Mouse (Mus musculus) spleen, adult 2 months (tissue): ENCODE results near the gene Rbm47. TPM values are rescaled to one million over a fixed set of nuclear protein-coding genes. Genes with fewer than 3 reads are reported as not detected.

ENCODE experiments used
- DNase-seq, 2 experiments: peaks; one replicate each; pipeline versions ENCODE4 v3.0.0 to v3.0.0-alpha.2; 2012 to 2021; ENCODE audit warnings: low spot score in 2 of 2, low read depth in 1 of 2
- H3K27ac ChIP-seq: fragments of 200-500 bp; 2 replicates; pipeline ENCODE4 v1.5.1; 2012; ENCODE audit warnings: low read length, inconsistent platforms; ENCODE audit not compliant: insufficient read depth
- H3K27me3 ChIP-seq: fragments of 200-500 bp; 2 replicates; pipeline ENCODE4 v1.6.1; 2012; ENCODE audit warnings: mild to moderate bottlenecking, moderate library complexity, low read length, inconsistent platforms; ENCODE audit not compliant: control insufficient read depth, insufficient read depth
- H3K36me3 ChIP-seq: fragments of 200-500 bp; 2 replicates; pipeline ENCODE4 v1.6.1; 2012; ENCODE audit warnings: mild to moderate bottlenecking, low read length, inconsistent platforms; ENCODE audit not compliant: control insufficient read depth, insufficient read depth
- H3K4me1 ChIP-seq: fragments of 200-500 bp; 2 replicates; pipeline ENCODE4 v1.6.1; 2011; ENCODE audit warnings: inconsistent platforms; ENCODE audit not compliant: control insufficient read depth, insufficient read depth, insufficient read length
- H3K4me3 ChIP-seq: fragments of 200-500 bp; 2 replicates; pipeline ENCODE4 v1.5.1; 2011; ENCODE audit warnings: mild to moderate bottlenecking, inconsistent platforms; ENCODE audit not compliant: insufficient read depth, insufficient read length; ENCODE audit errors: extremely low read depth
- CTCF ChIP-seq: fragments of 200-500 bp; IDR thresholded peaks from 2 replicates; pipeline ENCODE4 v1.5.1; 2011; ENCODE audit warnings: mild to moderate bottlenecking, inconsistent platforms; ENCODE audit not compliant: insufficient read depth, insufficient read length, insufficient replicate concordance; ENCODE audit errors: extremely low read depth
- POLR2A ChIP-seq: fragments of 200-500 bp; IDR thresholded peaks from 2 replicates; pipeline ENCODE4 v1.6.1; 2011; ENCODE audit warnings: low read depth, low read length, inconsistent platforms
- WGBS: fragments of 180-500 bp; shearing (Covaris S2); methylation state at CpG from one replicate; pipeline ENCODE4 v1.1.7; 2018; 5-methylcytosine and 5-hydroxymethylcytosine counted together
- polyA plus RNA-seq: library from polyadenylated mRNA; depleted of rRNA; stranded (reverse); fragments of >200 nt; gene quantifications from 2 replicates; pipeline ENCODE4 v1.2.3, GENCODE M21; 2012

The Rbm47 gene
- polyA plus RNA-seq, 1 experiment: 10.5 TPM

GRCm38 (mm10) chr5:66165748-66166147, 7.2 kb downstream of the Rbm47 start:
- Histone ChIP-seq H3K27ac (no peak overlapping the region), H3K4me3 (no peak overlapping the region), H3K4me1 (no peaks in the 10 kb centered on the region), H3K36me3 (no peaks in the 10 kb centered on the region), H3K27me3 (no peaks in the 10 kb centered on the region)
- TF ChIP-seq POLR2A (no peak), CTCF (no peak)
- DNase-seq: peak in 1 of 2 experiments; percentile 25
- WGBS: 74% methylated on average over 8 of the region's 8 CpGs

DNA sequence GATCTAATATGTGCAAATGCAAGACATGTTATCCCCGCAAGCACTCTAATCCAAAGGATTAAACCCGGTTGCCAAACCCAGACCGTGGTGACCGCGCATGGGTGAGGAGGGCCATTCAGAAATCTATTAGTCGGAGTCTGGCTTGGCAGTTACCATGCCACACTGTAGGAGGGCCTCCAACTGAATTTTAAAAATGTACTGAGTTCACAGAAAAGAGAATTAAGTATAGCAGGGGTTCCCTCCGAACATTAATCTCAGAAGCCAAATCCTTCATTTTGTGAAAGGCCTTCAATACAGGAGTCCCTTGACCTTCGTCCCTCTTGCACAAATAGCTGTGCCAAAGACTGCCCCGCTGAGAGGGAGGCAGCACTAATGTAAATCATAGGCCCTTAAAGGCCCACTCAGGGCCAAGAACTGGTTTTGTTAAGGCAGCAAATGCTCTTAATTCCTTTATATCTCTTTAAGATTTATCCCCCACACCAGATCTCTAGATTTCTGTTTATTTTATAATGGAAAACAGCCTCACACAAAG, 16.4 kb downstream of the Rbm47 start:
- no peaks in the 10 kb centered on the region for H3K36me3 ChIP-seq
- no peak overlapping the region for H3K4me3 ChIP-seq
- H3K4me1 ChIP-seq: peaks cover 10% of the 10 kb centered on the region
- WGBS: 92% methylated on average over 9 of the region's 9 CpGs
- TF ChIP-seq CTCF (no peak), POLR2A (no peak)
- no peaks in the 10 kb centered on the region for H3K27me3 ChIP-seq
- DNase-seq: no peak
- no peak overlapping the region for H3K27ac ChIP-seq

DNA sequence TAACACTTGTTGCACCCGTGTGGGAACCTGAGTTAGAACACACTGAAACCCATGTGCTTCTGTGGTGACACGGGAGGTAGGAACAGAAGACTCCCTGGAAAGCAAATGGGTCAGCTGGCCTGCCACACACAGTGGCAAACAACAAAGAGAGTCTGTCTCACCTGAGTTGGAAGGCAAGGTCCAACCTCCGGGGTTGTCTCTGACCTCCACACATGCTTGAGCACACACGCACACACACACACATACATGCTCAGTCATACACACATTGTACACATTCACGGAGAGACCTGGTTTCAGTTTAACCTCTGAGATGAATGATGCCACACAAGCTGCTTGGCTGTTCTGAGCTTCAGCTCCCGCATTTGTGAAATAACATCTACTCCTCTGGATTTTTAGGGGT, 18.3 kb downstream of the Rbm47 start:
- Histone ChIP-seq H3K36me3 (no peaks in the 10 kb centered on the region), H3K27me3 (peaks cover 7% of the 10 kb centered on the region), H3K4me3 (no peak overlapping the region), H3K27ac (no peak overlapping the region), H3K4me1 (peaks cover 13% of the 10 kb centered on the region)
- no peak for TF ChIP-seq POLR2A
- TF ChIP-seq CTCF: no peak
- 61% methylated on average over 6 of the region's 6 CpGs for WGBS
- no peak for DNase-seq

DNA sequence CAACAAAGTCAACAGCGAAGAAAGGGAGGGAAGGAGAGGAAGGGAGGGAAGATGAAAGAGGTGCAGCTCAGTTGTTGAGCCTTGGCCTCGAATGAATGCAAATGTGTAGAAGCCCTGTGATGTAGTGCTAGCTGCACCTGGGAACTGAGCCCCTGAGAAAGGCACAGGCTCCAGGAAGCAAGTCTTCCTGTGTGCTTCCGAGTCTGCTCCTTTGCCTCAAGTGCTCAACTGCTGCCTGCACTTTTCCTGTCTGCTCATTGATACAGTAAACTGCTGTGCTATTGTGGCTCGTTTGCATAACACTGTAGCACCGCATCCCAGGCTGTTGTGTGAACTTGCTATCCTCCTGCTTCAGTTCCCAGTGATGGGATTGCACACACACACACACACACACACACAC, 19.4 kb downstream of the Rbm47 start:
- peaks cover 7% of the 10 kb centered on the region for H3K27me3 ChIP-seq
- 8% methylated on average over 5 of the region's 5 CpGs for WGBS

GRCm38 (mm10) chr5:66151301-66152188, 21.4 kb downstream of the Rbm47 start:
- DNase-seq: peak; percentile 19 to 29
- H3K27me3 ChIP-seq: peaks cover 7% of the 10 kb centered on the region

More for the DNA sequence above, 19.4 kb downstream of the Rbm47 start:
- Histone ChIP-seq H3K4me3 (no peak overlapping the region), H3K36me3 (no peaks in the 10 kb centered on the region), H3K27ac (no peak overlapping the region), H3K4me1 (peaks cover 13% of the 10 kb centered on the region)
- DNase-seq: no peak
- TF ChIP-seq CTCF (no peak), POLR2A (no peak)

GRCm38 (mm10) chr5:66150706-66151300, 22.1 kb downstream of the Rbm47 start:
- peaks cover 7% of the 10 kb centered on the region for H3K27me3 ChIP-seq

More at GRCm38 (mm10) chr5:66151301-66152188, 21.4 kb downstream of the Rbm47 start:
- peaks cover 13% of the 10 kb centered on the region for H3K4me1 ChIP-seq
- TF ChIP-seq POLR2A: no peak; the same call in 1 of the 2 replicates
- TF ChIP-seq CTCF: no peak
- H3K4me3 ChIP-seq: peak overlapping the region; percentile 77
- peak overlapping the region; percentile 77 for H3K27ac ChIP-seq
- no peaks in the 10 kb centered on the region for H3K36me3 ChIP-seq
- 8% methylated on average over 37 of the region's 37 CpGs for WGBS

More at GRCm38 (mm10) chr5:66150706-66151300, 22.1 kb downstream of the Rbm47 start:
- Histone ChIP-seq H3K36me3 (no peaks in the 10 kb centered on the region), H3K27ac (peak overlapping the region; percentile 77), H3K4me1 (peaks cover 13% of the 10 kb centered on the region), H3K4me3 (peak overlapping the region; percentile 77)
- TF ChIP-seq POLR2A (no peak), CTCF (no peak)
- under 1% methylated on average over 43 of the region's 43 CpGs for WGBS
- DNase-seq: peak in 1 of 2 experiments; percentile 11
